Mouse (Mus musculus) E14TG2a.4 (cell line): ENCODE measurements around the gene Eml6.

Source experiments
- H3K27me3 ChIP-seq: 2 replicates; pipeline ENCODE4 v1.6.1; 2014; ENCODE audit warnings: low read length, control low read depth; ENCODE audit not compliant: insufficient read depth
- H3K36me3 ChIP-seq: 2 replicates; pipeline ENCODE4 v1.6.1; 2014; ENCODE audit warnings: low read length, control low read depth; ENCODE audit not compliant: insufficient read depth
- H3K4me1 ChIP-seq: replicated peaks from 2 replicates; pipeline ENCODE4 v1.6.1; 2014; ENCODE audit warnings: low read depth, low read length, control low read depth
- H3K4me3 ChIP-seq: replicated peaks from 2 replicates; pipeline ENCODE4 v1.5.1; 2014; ENCODE audit warnings: mild to moderate bottlenecking, low read length
- H3K9me3 ChIP-seq: 2 replicates; pipeline ENCODE4 v1.6.1; 2014; ENCODE audit warnings: low read length, control low read depth
- CTCF ChIP-seq: conservative IDR thresholded peaks from 2 replicates; pipeline ENCODE4 v1.5.1; 2014; ENCODE audit warnings: low read length
- NANOG ChIP-seq: IDR thresholded peaks from 2 replicates; pipeline ENCODE4 v1.6.1; 2014; ENCODE audit warnings: borderline replicate concordance, low read length, mixed read lengths
- POU5F1 ChIP-seq: IDR thresholded peaks from 2 replicates; pipeline ENCODE4 v1.6.1; 2014; ENCODE audit warnings: low read length, borderline replicate concordance

Eml6 gene

DNA sequence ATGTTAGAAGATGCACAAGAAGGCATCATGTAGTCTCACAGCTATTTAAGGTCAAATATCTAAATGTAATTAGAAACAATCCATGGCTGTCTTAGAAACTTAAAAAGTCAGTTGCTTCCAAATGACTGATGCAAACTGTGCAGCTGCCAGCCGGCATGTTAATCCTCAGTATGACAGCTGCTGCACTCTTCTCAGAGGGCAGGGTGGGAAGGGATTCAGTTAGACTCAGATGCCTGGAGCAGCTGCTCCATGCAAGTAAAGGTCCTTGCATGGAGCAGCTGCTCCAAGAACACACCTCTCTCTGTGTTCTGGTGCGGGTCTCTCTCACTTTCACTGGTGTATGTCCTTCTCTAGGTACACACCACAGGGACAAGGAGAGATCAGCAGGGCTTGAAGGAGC lies 251.5 kb downstream of the Eml6 start:
- Histone ChIP-seq H3K4me1 (peaks cover 7% of the 10 kb centered on the region), H3K4me3 (no peak overlapping the region), H3K27me3 (no peaks in the 10 kb centered on the region), H3K36me3 (no peaks in the 10 kb centered on the region), H3K9me3 (no peaks in the 10 kb centered on the region)
- TF ChIP-seq CTCF (no peak), POU5F1 (no peak), NANOG (no peak)

DNA sequence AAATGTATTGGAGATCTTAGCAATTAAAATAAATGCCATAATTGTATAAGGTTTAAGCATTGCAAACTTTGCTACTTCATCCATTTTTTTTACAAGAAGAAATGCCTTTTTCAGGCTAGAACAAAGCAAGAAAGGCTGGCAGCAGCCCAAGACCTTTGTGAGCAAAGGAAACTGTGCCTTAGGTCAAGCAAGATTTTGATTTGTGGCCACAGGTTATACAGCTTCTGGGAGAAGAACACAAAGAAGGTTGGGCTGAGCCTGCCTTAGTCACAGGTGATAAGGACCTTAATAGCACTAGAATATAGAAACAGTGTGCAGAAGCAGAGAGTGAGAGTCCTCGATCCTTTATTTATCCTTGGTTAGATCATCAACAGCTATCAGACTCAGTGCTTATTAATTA lies 253.6 kb downstream of the Eml6 start:
- Histone ChIP-seq H3K4me3 (no peak overlapping the region), H3K27me3 (no peaks in the 10 kb centered on the region), H3K9me3 (no peaks in the 10 kb centered on the region), H3K4me1 (no peaks in the 10 kb centered on the region), H3K36me3 (no peaks in the 10 kb centered on the region)
- no peak for TF ChIP-seq NANOG

DNA sequence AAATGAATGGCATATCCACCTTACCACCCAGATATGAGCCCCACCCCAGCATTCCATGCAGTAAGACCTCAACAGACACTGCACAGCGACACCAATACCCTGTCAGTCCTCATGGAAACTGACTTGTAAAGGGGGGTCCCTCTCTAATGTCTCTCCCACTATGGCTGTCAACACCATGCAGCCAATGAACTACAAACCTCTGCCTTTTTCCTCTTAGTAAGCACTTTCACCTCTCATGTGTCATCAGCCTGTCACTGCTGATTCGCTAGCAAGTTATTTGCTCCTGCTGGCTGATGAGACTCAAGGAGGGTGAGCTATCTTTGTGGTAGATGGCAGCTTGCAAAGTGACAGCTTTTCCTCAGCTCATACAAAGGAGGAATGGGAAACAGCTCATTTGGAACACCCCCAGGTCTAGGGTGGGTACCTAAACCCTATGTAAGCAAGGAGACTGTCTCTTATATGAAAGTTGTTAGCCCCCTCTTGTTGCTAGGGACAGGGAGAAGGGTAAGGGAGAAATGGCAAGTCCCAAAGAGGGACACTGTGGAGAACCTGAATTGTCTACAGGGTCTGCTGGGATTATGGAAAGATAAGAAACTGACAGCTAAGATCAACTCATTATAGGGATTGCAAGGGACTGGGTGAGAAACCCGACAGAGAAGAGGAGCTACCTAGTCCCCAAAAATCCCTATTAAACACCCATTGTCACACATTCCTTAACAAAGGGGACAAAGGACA lies 255.0 kb downstream of the Eml6 start:
- Histone ChIP-seq H3K4me1 (no peaks in the 10 kb centered on the region), H3K4me3 (no peak overlapping the region), H3K9me3 (no peaks in the 10 kb centered on the region), H3K27me3 (0 out of 2 replicates have a peak, but pooled peaks cover 4% of the 10 kb centered on the region), H3K36me3 (no peaks in the 10 kb centered on the region)
- no peak for TF ChIP-seq NANOG

DNA sequence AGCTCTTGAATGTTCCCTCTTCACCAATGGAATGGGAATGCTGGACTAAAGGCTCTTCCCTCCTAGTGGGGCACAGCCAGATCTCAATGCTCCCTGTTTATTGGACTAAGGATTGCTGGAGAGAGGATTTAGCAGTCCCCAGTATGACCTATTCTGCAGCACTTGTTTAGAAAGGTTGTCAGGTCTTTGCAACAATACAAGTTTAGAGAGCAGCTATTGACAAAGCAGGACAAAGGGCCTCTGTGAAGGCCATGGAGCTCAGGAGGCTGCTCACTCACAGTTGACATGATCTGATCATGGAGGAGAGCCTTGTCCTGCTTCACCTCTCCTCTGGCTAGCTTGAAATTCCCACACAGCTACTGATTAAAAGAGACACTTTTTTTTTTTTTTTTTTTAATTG lies 257.3 kb downstream of the Eml6 start:
- no peaks in the 10 kb centered on the region for H3K9me3 ChIP-seq
- peaks cover 7% of the 10 kb centered on the region; the same call in 1 of the 2 replicates for H3K27me3 ChIP-seq
- TF ChIP-seq CTCF (no peak), POU5F1 (no peak), NANOG (no peak)
- no peaks in the 10 kb centered on the region for H3K36me3 ChIP-seq
- no peaks in the 10 kb centered on the region for H3K4me1 ChIP-seq
- no peak overlapping the region for H3K4me3 ChIP-seq

DNA sequence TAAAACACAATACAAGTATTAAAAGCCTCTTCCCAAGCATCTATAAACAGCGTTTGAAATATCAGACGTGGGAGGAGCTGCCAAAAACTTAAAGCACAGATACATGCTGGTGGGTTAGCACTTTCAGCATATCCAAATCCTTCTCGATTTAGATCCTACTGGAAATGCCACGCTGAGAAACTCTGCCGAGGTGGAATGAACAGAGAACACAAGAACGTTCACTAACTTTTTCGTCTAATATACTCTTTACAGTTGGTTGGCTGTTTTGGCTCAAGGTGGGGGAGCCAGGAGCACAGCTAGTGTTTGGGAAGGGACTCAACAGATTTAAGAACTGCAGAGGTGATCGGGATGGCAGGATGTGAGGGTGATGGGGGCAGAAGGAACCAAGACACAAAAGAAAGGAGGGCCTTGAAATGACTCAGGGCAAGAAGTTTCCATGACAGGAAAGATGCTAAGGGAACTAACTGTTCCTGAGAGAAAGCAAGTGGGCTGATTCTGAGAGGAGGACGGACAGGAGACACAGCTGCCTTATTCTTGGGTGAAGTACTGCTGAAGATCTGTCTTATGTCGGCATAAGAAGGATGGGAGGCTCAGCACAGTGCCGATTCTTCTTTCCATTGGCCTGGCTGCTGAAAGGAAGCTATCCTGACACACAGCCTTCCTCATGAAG lies 259.4 kb downstream of the Eml6 start:
- Histone ChIP-seq H3K27me3 (peaks cover 7% of the 10 kb centered on the region; the same call in 1 of the 2 replicates), H3K4me3 (no peak overlapping the region), H3K9me3 (no peaks in the 10 kb centered on the region), H3K36me3 (no peaks in the 10 kb centered on the region), H3K4me1 (no peaks in the 10 kb centered on the region)
- TF ChIP-seq NANOG, result no peak
- TF ChIP-seq CTCF, result no peak
- no peak for TF ChIP-seq POU5F1

DNA sequence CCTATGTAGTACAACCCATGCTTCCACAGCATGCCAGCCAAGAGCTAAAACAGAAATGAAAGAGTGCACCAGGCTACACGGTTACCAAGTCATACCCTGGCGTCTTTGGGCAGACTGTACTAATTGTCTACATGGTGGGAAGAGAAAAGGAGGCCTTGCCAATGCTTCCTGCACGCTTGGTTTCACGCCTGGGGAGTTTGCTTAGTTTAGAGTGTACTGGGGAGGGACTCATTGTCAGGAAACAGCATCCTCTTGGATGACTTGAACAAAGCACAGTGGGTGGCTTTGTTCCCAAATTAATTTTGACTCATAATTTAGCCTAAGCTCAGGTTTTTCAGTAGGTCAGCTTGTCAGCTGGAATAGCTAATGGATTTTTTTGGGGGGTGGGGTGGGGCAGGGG lies 260.8 kb downstream of the Eml6 start:
- no peaks in the 10 kb centered on the region for H3K9me3 ChIP-seq
- TF ChIP-seq CTCF (no peak), NANOG (no peak), POU5F1 (no peak)
- peaks cover 7% of the 10 kb centered on the region; the same call in 1 of the 2 replicates for H3K27me3 ChIP-seq
- no peaks in the 10 kb centered on the region for H3K36me3 ChIP-seq
- H3K4me3 ChIP-seq, result no peak overlapping the region
- H3K4me1 ChIP-seq, result no peaks in the 10 kb centered on the region

DNA sequence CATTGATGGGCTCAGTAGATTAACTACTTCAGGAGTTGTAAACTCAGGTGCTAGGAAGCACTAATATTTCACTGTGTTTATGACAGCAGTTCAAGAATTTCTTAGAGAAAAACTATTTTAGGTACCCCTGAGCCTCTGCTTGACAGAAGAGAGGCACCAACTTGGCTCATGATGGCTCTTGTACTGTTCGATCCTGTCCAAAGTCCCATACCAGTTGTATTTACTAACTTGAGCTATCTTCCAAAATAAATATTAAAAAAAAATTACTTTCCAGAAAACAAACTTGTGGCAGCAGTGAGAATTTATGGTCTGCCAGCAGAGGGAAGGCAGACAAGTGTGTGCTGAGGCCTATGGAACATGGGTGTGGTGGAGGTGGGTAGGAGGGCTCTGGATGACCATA lies 263.1 kb downstream of the Eml6 start:
- no peaks in the 10 kb centered on the region for H3K4me1 ChIP-seq
- no peaks in the 10 kb centered on the region for H3K36me3 ChIP-seq
- TF ChIP-seq CTCF (no peak), NANOG (no peak), POU5F1 (no peak)
- H3K4me3 ChIP-seq, result no peak overlapping the region
- H3K27me3 ChIP-seq, result peaks cover 7% of the 10 kb centered on the region; the same call in 1 of the 2 replicates
- H3K9me3 ChIP-seq, result no peaks in the 10 kb centered on the region

DNA sequence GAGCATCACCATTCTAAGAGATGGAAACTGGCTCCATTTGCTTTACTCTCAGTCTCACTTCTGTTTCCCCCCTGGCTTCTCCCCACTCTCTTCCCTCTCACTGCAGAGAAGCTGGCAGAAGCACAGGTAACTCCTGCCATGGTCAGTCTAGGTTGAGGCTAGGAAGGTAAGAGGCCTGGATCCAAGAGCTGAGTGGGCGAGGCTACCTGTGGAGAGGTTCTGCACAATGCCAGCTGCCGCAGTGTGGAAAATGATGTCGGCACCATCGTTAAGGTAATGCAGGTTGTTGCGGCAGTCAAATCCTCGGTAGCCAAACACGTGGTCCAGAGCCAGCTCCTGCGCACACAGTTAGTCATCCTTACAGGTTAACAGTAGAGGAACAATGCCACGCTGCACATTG lies 264.4 kb downstream of the Eml6 start:
- Histone ChIP-seq H3K9me3 (no peaks in the 10 kb centered on the region), H3K4me1 (no peaks in the 10 kb centered on the region), H3K27me3 (peaks cover 3% of the 10 kb centered on the region; the same call in 1 of the 2 replicates), H3K36me3 (no peaks in the 10 kb centered on the region), H3K4me3 (no peak overlapping the region)
- TF ChIP-seq CTCF (no peak), NANOG (no peak), POU5F1 (no peak)
